Mouse (Mus musculus) cerebellum, postnatal 25 days (tissue): ENCODE measurements at regions not wholly inside any gene's neighbourhood (a gene's known extent, or its start where the extent isn't known, plus 50 kb on each side); places are given as distances from the start of the nearest gene placed in this dataset.

Source experiments
- DNase-seq, 2 experiments: peaks; one replicate each; pipeline ENCODE4 v3.0.0; 2021; ENCODE audit warnings: mixed read lengths in 2 of 2

DNA sequence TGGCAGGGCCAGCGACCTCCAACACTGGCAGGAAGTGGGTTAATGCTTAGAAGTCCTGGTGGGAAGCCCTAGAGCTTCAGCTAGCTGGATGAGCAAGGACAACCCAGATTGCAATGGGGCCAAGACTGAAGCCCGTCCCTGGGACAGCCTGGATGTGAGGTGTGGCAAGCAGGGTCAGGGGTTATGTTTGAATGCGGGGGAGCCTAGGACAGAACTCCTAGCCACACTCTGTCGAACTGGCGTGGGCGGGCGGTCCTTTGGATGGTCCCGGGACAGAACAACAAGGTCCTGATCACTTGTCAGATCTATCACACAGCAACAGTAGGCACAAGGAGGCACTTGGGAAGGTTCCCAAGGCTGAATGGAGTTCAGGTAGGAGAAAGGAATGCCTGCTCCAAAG lies 101.1 kb upstream of the Ccnd1 start:
- DNase-seq, result no peak

DNA sequence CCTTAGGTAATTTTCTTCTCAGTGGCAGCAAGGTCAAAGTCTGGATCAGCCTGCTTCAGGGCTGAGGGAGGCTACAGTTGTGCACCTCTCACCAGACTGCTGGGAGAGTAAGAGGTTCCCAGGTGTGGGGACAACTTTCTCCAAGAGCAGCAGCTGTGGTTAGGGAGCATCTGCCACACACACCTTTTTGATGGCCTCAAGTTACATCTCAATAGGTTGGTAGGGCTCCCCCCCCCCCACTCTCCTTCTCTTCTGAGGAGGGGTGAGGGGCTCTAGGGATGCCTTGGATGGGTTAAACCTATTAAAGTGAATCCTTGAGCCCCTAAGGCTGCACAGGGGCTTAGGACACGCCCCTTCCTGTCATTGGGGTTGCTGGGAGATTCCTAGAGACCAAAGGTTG lies 94.7 kb upstream of the Ccnd1 start:
- DNase-seq, result no peak

DNA sequence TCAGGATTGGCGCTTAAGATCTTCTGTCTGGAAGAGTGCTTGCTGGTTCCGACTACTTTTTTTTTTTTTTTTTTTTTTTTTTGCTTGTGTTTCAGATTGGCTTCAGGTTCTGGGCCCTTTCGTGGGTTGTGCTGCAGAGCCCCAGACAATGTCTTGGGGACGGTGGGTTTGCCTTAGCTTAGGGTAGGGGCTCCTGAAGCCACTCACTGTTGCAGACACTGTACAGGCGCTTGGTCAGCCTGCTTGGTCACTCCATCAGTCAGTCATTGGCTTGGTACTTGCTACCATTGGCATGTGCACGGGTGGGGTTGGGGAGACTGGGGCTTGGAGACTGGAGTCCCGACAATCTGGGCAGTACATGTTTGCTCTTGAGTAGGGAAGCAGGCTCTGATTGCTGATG lies 91.5 kb upstream of the Ccnd1 start:
- no peak for DNase-seq

DNA sequence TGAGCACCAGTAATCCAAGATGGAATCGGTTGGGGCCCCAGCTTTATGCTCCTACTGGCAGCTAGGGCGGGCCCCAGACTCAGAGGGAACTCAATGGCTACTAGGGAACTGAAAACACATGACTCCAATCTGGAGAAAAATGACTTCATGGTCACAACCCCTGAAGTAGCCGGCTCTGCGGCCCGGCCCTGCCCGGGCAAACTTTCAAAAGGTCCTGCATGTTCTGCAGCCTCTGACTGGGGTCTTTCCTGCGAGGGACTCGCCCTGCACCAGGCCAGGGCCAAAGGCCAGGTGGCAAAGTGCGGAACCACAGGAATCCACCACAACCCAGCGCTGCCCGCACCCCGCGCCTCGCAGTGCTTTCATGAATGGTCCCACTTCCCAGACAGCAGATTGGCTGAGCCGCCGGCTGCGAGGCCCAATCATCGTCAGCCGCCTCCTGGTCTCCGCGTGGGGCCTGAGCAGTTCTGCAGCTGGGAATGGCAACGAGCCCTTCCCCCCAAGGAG lies 91.0 kb upstream of the Ccnd1 start:
- peak; percentile 62 to 74 for DNase-seq

DNA sequence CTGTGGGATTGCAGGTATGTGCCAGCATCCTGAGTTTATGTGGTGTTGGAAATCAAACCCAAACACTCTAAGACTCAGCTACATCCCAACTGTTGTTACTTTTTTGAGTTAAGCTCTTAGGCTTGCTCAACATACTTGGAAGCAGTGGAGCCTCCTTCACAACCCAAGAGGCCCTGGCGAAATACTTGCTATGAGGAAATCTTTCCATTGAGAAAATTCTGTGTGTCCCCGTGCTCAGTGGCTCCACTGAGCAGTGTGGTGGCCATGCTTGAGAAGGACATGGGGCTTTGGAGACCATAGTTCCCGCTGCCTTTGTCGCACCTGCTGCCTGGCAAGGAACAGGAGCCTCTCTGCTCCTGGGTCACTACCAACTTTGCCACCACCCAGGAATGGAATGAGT lies 89.9 kb upstream of the Ccnd1 start:
- no peak for DNase-seq

DNA sequence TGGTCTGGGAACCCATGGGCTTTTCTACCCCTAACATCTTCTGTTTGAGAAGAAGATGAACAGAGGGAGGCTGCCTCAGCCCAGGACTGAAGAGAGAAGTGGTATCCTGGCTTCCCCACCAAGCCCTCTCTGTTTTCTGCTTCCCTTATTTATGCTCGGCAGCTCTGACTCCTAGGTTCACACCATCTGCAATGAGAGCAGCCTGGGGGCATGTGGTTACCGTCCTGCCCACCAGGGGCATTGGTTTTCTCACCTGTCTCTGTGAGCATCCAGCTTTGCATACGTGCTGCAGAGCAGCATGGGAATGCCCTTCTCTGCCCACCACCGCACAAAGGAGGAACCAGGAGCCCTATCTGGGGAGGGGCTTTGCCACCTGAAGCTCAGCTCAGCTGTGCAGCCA lies 89.4 kb upstream of the Ccnd1 start:
- DNase-seq, result peak in 1 of 2 experiments; percentile 14

DNA sequence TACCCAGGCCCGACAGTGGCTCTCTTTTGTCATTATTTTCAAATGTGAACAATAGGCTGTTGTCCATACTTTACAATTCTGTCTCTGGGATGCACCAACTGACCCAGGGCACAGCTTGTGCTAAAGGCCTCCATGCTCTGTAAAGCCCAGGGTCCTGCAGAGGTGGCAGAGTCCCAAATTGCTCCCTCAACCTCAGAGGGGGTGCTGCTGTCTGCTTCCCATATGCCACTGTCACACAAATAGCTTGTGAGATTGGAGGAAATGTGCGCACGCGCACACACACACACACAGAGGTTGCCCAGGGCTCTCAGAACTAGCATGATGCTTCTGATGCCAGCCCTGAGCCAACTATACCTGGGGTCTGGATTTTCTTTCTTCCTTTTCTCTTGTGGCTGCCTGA lies 87.3 kb upstream of the Ccnd1 start:
- no peak for DNase-seq

DNA sequence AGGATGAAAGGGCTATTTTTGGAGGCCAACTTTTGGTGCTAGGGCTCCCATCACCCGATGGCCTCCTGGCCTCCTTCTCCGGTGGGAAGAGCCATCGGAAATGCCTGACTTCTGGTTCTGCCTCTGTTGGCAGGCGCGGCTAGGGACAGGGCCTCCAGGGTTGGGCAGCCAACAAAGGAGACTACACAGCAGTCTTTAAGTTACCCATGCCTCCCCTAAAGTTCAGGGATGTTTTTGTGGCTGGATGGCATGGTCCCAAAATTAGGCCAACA lies 86.2 kb upstream of the Ccnd1 start:
- no peak for DNase-seq

DNA sequence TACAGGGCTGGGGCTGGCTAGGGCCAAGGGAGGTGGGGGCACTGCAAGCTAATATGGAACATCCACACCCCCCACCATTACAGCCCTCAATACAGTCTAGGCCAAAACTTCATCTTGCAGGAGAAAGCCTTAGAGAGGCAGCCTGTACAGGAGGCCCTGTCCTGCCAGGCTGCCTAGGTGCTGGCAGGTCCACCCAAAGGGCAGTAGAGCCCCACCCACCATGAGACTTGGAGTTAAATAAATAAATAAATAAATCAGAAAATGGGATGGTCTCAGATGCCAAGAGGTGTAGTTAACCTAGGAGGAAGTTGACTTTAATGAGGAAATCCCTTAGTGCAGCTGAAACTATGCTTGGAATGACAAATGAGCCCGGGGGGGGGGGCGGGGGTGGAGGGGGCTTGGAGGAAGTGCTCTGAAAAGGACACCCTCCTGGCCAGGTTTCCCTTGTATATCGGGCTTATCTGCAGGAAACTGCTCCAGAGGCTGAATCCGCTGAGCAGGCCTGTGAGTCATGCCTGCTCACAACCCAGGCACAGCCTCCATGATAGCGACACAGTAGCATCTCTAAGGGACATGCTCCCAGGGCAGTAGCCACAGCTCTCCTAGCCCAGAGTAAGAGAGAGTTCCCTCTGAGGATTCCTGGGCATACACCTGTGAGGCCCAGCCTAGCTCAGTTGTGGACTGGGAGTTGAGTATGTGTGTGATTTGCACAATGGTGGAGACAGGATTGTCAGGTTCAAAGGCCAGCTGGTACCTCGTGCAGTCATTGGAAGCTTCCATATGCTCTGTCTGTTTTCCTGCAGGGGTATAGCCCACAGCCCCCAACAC lies 85.7 kb upstream of the Ccnd1 start:
- no peak for DNase-seq

DNA sequence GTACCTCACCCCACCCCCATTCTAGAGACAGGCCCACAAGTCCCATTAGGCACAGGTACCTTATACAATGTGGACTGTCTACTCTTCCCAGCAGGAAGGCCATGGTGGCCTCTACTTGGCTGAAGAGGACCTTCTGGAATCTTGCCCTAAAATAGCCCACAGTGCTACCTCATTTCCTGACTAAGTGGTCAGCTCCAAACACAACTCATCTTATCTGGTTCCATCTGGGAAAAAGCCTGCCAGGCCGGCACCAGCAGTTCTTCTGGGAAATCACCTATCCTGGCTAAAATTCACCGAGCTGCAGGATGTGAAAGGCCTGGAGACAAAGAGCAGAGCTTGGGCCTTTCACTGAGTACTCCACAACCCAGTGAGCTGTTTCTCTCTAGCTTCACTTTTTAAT lies 84.9 kb upstream of the Ccnd1 start:
- no peak for DNase-seq

DNA sequence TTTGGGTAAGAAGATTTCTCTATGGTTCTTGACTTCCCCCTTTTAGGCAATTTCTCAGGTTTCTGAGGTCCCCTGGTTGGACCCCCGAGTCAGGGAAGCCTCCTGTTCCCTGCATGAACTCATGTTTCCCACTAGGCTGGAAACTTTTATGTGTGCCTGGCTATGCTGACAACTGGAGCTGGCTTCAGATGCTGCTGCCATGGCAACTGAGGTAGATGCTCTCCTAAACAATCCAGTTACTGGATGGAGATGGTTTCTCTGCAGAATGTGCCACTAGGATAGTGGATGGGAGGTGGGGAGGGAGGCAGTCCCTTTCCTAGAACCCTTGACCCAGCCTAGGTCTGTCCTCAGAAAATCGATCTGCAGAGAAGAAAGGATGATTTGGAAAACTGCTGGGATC lies 79.4 kb upstream of the Ccnd1 start:
- no peak for DNase-seq

DNA sequence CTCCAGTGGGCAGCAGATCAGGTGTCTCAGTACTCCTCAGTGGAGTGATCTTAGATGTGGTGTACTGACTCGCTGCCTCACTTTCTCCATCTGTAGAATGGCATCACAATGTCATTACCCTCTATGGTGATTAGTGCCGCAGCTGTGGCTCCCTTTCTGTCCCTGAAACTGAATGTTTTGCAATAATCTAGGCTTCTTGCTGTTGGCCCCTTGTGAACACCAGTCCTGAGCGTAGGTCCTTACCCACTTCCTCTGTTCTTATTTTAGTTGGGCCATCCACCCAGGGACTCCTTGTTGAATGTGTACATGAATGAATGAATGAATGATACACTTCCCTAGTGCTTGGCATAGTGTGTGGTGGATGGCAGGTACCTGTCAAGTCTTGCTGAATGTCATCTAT lies 78.4 kb upstream of the Ccnd1 start:
- no peak for DNase-seq

DNA sequence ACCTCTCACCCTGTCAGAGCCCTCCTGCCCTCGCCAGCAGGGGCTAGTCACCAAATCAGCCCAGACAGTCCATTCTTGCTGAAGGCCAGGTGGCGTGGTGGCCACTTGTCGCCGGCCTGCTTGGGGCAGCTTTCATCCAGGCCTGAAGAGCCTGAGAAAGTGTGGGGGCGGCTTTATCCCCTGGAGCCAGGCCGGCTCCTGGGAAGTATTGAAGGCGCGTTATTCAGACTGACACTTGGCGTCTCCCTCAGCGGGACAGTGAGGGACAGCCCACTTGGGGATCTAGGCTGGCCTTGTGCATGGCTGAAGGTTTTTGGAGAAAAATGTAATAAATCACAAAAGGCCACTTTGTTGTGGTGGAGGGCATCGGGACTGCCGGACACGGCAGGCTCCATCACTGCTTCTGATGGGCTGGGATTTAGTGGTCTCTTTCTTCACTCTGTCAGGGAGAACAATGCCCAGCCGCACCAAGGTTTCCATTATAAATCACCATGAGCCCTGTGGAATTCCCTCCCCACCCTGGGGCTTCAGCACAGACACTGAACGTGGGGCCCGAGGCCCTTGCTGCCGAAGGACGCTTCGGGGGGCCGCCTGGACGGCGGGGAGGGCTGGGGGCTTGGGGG lies 75.8 kb upstream of the Ccnd1 start:
- no peak for DNase-seq

DNA sequence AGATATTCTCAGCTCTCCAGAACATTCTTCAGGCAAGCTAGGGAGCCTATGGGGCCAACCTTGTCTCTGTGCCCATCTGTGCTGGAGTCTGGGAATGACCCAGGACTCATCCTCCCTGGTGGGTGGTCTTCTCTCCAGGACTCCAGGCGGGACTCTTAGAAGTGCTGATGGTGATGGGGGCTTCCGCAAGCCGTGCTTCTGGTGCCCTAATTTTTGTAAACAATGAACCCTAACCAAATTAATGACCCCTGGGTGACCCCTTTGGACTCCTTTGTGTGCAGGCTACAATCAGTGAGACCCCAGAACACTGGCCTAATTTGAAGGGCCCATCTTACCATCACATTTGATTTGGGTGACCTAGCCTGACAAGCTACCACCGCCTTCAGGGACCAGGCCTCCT lies 71.0 kb upstream of the Ccnd1 start:
- no peak for DNase-seq

DNA sequence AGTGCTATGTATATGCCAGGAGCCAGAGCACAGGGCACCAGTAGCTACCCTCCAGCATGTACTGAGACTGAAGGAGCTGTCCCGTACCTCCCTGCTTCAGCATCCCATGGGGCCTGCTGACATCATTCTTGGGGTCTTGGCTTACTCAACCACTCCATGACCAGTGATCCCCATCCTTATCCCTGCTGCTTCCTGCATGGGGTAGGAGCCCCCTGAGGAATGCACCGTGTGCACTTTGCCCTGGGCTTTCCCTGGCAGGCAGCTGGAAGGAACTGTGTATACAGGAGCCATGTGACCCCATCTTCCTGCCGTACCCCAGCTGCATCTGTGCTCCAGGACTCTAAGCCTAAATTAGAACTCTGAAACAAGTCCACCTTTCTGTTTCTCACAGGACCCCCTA lies 70.3 kb upstream of the Ccnd1 start:
- DNase-seq, result no peak

DNA sequence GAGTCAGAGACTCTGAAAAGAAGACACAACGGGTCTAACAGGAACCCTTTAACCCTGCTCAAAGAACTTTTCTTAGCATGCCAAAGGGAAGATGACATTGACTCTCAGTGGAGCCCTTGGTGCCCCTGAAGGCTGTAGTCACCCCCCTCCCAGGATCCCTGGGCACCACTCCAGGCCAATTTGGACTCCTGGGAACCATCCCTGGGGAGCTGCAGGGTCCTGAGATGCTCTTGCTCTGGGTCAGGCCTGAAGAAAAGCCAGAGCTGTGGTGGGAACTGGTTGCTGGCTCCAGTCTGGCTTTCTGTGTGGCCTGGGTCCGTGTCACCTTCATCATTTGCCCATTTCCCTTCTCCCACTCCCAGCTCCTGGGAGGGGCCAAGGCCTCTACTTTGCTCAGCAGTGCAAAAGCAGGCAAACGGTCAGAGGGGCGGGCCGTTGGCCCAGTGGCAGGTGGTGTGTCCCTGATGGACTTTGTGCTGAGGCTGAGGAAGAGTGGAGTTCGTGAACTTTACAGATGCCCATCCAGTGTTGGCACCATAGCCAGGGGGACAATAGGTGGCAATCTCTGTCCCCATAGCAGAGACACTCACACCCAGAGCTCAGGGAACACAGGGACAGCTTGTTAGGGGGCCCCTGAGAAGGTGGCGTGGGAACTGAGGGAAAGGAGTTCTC lies 69.1 kb upstream of the Ccnd1 start:
- no peak for DNase-seq

DNA sequence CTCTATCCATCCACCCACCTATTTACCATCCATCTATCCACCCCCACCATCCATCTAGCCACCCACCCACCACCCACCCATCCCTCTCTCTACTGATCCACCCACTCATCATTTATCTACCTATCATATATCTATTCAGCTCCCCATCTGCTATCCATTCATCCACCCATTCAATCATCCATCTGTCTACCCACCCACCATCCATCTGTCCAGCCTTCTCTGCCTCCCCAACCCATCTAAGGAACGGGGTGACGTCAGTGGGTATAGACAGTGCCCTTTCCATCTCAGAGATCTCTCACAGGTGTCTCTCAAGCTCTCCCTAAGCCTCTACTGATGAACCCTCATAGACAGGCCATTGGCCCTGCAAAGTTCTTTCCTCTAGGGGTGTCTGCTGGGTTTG lies 67.5 kb upstream of the Ccnd1 start:
- no peak for DNase-seq

DNA sequence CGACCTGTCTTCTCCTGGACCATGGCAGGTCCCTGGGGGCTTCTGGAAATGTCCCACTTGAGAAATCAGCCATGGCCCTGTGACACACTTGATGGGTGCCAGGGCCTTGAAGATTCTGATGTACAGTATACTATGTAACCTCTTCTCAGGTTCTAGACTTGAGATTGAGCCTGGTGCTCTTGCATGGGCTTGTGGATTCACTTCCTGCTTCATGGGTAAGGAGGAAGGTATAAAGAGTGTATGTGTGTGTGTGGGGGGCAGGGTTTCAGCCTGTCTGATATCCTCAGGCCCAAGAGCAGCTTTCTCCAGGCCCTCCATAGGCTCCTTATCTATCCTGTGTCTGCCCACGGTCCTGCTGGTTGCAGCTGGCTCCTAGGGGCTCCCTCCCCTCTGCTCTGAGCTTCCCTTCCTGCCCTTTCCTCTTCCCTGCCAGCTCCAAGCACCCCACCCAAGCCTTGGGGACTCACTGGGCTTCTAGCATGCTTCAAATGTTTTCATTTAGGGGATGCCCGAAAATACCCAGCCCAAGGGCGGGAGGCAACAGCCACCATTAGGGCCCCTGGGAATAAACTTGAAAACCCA lies 61.9 kb upstream of the Ccnd1 start:
- no peak for DNase-seq

DNA sequence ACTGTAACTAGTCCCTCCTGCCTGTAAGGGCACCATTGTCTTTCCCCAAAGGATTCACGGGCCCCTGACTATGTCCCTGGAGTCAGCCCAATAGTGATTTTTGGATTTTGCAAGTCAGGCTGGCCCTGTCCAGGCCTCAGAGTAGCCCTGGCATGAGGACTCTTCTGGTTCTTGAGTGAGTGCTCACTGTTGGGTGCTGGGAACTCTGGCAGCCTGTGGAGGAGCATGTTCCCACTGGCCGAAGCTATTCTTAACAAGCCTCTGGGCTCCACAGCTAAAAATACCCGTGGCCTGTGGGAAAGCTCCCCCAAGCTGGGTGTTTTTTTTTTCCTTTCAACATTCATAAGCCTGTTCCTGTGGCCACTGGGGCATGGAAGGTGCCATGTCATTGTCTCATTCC lies 60.0 kb upstream of the Ccnd1 start:
- no peak for DNase-seq

DNA sequence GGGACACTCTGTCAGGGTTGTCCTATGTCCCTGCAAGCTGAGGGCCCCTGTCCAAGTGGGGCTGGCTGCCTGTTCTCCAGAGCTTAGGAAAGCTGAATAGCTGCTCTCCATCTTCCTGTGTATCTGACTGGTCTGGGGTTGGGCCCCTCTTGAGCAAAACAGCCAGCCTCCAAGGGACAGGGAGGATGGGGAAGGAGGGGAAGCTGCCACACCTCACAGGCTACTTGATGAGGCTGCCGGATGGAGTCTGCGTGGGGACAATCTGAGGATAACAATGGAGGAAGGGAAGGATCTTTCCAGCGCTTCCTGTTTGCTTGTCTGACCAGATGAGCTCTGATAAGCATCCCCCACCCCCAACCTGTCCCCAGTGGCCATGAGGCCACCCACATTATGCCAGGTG lies 57.1 kb upstream of the Ccnd1 start:
- DNase-seq, result no peak

DNA sequence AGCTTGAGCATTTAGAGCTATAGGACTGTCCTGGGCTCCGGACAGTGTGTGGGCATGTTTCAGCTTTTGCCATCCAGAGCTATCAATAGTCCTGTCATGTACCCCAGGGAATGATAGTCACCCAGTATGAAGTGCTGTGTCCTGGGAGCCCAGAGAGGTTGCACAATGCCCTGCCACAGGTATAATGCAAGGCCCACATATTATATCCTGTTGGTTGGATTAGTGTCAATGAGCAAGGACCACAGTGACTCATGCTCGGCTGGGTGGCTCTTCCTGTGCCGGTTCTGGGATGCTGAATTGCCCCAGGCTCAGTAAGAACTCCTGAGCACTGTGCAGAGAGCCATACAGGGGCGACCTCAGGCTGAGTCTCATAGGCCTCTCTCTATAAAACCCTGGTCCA lies 54.5 kb upstream of the Ccnd1 start:
- no peak for DNase-seq

DNA sequence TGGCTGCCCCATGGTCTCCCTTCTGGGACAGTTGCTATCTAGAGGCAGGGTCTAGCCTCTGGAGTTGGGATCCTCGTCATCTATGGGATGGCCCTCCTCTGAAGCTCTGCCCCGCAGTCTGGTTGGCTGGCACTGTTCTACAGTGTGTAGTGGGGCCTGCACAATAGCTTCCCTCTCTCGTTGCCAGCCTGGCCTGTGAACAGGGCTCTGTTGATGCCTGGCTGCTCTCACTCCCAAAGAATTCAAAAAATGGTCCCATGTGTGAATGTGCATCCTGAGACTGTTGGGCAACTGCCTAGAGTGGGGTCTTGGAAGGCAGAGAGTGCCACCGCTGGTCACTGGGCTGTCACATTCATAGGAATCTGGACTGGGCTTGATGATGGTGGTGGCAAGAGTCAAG lies 53.8 kb upstream of the Ccnd1 start:
- DNase-seq, result no peak

DNA sequence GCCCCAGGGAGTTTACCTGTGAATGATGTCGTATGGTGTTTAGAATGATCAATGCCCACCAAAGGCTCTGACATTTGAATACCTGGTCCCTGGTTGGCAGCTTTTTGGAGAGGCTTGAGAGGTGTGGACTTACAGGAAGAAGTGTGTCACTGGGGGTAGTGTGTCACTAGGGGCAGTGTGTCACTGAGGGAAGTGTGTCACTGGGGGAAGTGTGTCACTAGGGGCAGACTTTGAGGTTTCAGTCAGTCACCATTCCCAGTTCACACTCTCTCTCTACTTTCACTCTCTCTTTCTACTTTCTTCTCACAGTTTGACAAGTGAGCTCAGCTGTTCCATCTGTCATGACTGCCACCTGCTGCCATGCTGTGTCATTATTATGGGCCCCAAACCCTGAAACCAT lies 52.0 kb upstream of the Ccnd1 start:
- DNase-seq, result no peak
